Mouse (Mus musculus): Measurements from ENCODE around the gene Gal3st1. TPM values are rescaled to one million over a fixed set of nuclear protein-coding genes. Genes with fewer than 3 reads are reported as not detected.
"Not testable (repeated sequence)": the region's sequence is repeated elsewhere in the genome, so short reads cannot be mapped to it uniquely, and the experiment has no call there.

Gal3st1 gene
- under 1 TPM in 1 of 2 experiments, not detected in 1; 0.21 TPM for total RNA-seq (2021)
- polyA plus RNA-seq (2012; rRNA removed), result 0.63 and 0.79 TPM in 2 replicates
- long read RNA-seq, result 0 reads

- DNase-seq, result no peak
Observed at GRCm38 (mm10) chr11:3983291-3983862, at the start of gene Gal3st1. Gal3st1 (plus strand) TSS chr11:3983636.

GRCm38 (mm10) chr11:3933756-3934285 lies 49.6 kb upstream of the Gal3st1 start:
- DNase-seq, result no peak

DNA sequence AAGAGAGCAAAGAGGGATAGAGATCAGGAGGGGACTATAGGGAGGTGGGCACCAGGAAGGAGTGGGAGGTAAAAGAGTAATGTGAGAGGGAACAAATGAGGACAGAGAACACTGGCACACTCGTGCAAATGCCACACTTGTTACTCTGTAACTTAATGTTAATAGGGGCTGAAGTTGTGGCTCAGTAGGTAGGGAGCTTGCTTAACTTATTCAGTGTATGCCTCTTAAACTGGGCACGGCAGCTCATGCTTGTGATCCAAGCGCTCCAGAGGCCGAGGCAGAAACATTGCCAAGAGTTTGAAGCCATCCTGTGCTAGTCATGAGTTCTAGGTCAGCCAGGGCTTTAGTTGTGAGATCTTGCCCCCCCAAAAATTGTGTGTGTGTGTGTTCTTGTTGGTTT lies 48.3 kb upstream of the Gal3st1 start:
- no peak for DNase-seq

DNA sequence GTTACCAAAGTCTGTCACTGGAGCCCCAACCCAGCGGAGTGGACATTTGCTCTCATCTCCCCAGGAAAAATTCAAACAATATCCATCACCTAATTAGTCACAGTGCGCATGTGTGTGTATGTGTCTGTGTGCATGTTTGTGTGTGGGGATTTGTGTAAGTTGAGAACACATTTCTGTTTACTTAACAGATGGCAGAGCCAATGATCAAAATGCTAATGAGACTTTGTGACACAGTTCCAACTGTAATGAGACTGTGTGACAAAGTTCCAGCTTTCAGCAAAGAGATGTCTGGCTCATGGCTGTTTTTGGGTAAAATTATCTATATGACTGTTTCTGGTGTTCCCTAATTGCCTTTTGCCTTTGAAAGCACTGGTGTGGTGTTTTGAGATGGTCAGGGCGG lies 47.1 kb upstream of the Gal3st1 start:
- no peak for DNase-seq

- no peak for DNase-seq
Observed at GRCm38 (mm10) chr11:3937321-3937874, 46.0 kb upstream of the Gal3st1 start.

GRCm38 (mm10) chr11:3941371-3941770 lies 42.1 kb upstream of the Gal3st1 start:
- DNase-seq, result no peak

DNA sequence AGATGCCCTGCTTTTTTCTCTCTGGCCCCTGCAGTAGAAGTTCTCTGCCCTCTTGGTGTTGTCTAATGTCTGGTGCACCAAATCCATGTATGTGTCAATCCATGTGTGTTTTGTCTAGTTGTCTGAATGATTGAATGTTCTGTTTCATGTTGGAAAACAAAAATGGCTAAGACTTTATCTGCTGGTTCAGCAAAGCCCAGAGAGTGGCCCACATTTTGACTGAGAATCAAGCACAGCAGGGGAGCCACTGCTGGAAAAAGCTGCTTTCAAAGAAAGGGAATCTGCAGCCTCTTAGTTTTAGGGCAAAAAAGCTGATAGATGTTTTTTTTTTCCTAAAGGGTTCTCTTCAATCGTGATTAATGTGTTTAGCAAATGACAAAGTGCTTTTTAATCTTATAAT lies 37.0 kb upstream of the Gal3st1 start:
- no peak for DNase-seq

GRCm38 (mm10) chr11:3954876-3955275 lies 28.6 kb upstream of the Gal3st1 start:
- not testable (repeated sequence) for DNase-seq

GRCm38 (mm10) chr11:3955371-3955770 lies 28.1 kb upstream of the Gal3st1 start:
- DNase-seq, result not testable (repeated sequence)

GRCm38 (mm10) chr11:3960901-3961300 lies 22.5 kb upstream of the Gal3st1 start:
- DNase-seq, result no peak

GRCm38 (mm10) chr11:3961761-3962160 lies 21.7 kb upstream of the Gal3st1 start:
- DNase-seq, result no peak

- no peak for DNase-seq
Observed at GRCm38 (mm10) chr11:3963155-3963554, 20.3 kb upstream of the Gal3st1 start.

DNA sequence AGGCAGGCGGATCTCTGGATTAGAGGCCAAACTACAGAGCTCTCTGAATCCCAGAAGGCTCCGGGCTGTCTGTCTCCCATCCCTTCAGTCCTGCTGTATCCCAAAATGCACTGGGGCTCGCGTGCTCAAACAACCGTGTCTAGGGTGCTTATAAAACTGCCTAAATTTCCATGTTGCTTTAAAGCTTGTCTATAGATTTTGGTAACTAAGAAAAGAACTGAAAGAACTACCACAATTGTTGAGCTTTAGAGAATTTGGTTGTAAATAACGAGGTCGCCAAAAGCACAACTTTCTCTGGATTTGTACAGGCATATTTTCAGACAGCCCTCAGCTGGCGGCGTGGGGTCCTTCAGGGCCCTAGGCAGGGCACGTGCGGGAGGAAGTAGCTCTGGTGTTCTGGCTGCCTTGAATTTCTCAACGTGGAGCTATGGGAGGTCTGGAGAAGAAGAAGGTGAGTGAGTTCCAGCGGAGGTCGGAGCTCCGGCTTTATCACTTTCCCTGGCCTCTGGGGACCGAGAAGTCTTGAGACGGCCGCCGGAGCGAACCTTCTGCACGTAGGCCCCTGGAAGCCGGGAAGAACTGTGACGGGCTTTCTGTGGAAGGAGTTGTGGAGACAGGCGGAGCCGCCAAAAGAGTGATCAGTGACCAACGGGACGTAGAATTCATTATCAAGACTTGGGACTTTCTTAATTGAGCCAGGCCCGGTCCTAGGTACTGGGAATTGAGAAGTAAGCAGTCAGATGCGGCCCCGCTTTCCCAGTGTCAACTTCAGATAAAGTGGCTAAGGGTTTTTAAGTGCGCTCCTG lies 19.6 kb upstream of the Gal3st1 start, which contains the start of gene Pes1:
Gene Pes1, plus strand, starts transcription at position 366 of the 806 bp plus-strand sequence.
- peak; percentile 87 for DNase-seq

GRCm38 (mm10) chr11:3964416-3965172 lies 18.8 kb upstream of the Gal3st1 start:
- DNase-seq, result no peak

DNA sequence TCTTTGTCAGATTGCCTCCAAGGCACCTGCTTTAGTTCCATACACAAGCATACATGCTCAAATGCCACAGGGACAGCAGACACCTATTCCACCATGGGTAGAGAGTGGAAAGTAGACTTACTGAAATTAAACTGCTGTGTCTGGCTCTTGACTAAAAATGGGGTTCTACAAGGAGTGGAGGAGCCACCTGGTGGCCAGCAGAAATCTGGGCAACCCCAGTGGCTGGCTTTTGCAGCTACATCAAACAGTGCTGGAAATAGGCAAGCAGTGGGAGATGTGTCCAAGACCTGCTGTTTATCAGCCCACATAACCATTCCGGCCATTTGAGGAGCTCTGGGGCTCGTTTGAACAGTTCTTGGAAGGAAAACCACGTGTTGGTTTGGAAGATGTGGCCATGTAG lies 13.6 kb upstream of the Gal3st1 start:
- DNase-seq, result no peak

DNA sequence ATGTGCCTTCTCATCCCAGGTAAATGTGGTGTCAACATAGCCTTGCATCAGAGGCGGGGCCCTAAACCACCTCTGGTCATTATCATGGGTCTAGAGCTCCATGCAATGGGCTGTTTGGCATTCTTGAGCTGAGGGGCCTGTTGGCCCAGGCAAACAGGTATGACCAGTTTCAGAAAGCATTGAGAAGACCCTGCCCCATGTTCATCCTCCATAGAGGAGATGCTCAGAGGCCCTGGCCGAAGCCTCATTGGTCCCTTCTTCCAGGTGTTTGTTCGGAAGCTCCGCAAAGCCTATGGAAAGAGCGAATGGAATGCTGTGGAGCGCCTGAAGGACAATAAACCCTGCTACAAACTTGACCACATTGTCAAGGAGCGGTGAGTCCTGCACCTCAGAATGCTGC lies 13.1 kb upstream of the Gal3st1 start:
- DNase-seq, result no peak

GRCm38 (mm10) chr11:3973081-3973480 lies 10.4 kb upstream of the Gal3st1 start:
- DNase-seq, result no peak

GRCm38 (mm10) chr11:3974311-3974710 lies 9.1 kb upstream of the Gal3st1 start:
- no peak for DNase-seq

GRCm38 (mm10) chr11:3976678-3977077 lies 6.8 kb upstream of the Gal3st1 start, which contains the start of gene 4930556J24Rik:
4930556J24Rik (minus strand) TSS chr11:3976778.
- no peak for DNase-seq

GRCm38 (mm10) chr11:3978421-3978820 lies 5.0 kb upstream of the Gal3st1 start:
- DNase-seq, result no peak

DNA sequence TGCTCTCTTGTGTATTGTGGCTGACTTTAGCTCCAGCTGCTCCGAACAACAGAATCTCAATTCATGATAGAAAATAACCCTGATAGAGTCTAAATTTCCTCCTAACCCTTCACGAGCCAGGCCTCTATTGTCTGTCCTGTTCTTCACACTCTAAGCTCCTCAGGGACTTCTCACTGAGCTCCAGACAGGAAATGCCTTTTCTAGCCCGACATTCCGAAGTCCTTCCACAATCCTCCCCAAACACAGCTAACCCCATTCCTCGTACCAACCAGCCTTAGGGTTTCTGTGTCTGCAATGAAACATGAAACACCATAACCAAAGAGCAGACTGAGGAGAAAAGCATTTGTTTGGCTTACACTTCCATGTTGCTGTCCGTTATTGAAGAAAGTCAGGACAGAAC lies 1.9 kb upstream of the Gal3st1 start:
- DNase-seq, result no peak

Data from adrenal gland, adult 2 months (tissue).